Mouse (Mus musculus): ENCODE results near the gene Clasp1. TPM values are rescaled to one million over a fixed set of nuclear protein-coding genes. Genes with fewer than 3 reads are reported as not detected.

Clasp1 gene
- polyA plus RNA-seq, 1 experiment from 2014 or later, result 22.3 TPM

GRCm38 (mm10) chr1:118390266-118390660, 1.4 kb downstream of the Clasp1 start:
- no peak for ATAC-seq
- H3K27ac ChIP-seq, result peak overlapping the region; percentile 91
- peaks cover 35% of the 10 kb centered on the region for H3K4me1 ChIP-seq
- H3K36me3 ChIP-seq, result peaks cover 14% of the 10 kb centered on the region
- no peaks in the 10 kb centered on the region for H3K27me3 ChIP-seq (replicated peaks)
- no peaks in the 10 kb centered on the region for H3K9me3 ChIP-seq (replicated peaks)
- 32% methylated on average over 8 of the region's 8 CpGs for WGBS (ENCODE audit: insufficient replicate concordance)
- peak overlapping the region; percentile 85 for H3K4me2 ChIP-seq
- peak overlapping the region; percentile 97 for H3K4me3 ChIP-seq
- peak overlapping the region; percentile 95 for H3K9ac ChIP-seq

- Histone ChIP-seq H3K4me2 (peak overlapping the region; percentile 85), H3K9me3 (replicated peaks) (no peaks in the 10 kb centered on the region), H3K27ac (no peak overlapping the region), H3K4me3 (peak overlapping the region; percentile 97; the same call in 1 of the 2 replicates), H3K27me3 (replicated peaks) (no peaks in the 10 kb centered on the region), H3K9ac (0 out of 2 replicates have a peak overlapping the region, but pooled peaks have one; percentile 95), H3K4me1 (peaks cover 35% of the 10 kb centered on the region), H3K36me3 (peaks cover 20% of the 10 kb centered on the region)
- 68% methylated on average over 2 of the region's 2 CpGs for WGBS (ENCODE audit: insufficient replicate concordance)
- ATAC-seq, result no peak
Observed at GRCm38 (mm10) chr1:118390871-118391387, 2.1 kb downstream of the Clasp1 start.

- no peak for ATAC-seq
- Histone ChIP-seq H3K4me1 (peaks cover 41% of the 10 kb centered on the region), H3K27me3 (replicated peaks) (no peaks in the 10 kb centered on the region), H3K9me3 (replicated peaks) (no peaks in the 10 kb centered on the region), H3K9ac (no peak overlapping the region), H3K4me2 (no peak overlapping the region), H3K36me3 (peaks cover 29% of the 10 kb centered on the region), H3K27ac (no peak overlapping the region), H3K4me3 (no peak overlapping the region)
- WGBS (ENCODE audit: insufficient replicate concordance), result 81% methylated on average over 2 of the region's 2 CpGs
Observed at GRCm38 (mm10) chr1:118392246-118392645, 3.4 kb downstream of the Clasp1 start.

- WGBS (ENCODE audit: insufficient replicate concordance), result 79% methylated on average over 3 of the region's 3 CpGs
- Histone ChIP-seq H3K9ac (no peak overlapping the region), H3K9me3 (replicated peaks) (no peaks in the 10 kb centered on the region), H3K27me3 (replicated peaks) (no peaks in the 10 kb centered on the region), H3K4me1 (peaks cover 47% of the 10 kb centered on the region), H3K4me3 (no peak overlapping the region), H3K4me2 (no peak overlapping the region), H3K36me3 (peaks cover 33% of the 10 kb centered on the region), H3K27ac (no peak overlapping the region)
- ATAC-seq, result no peak
Observed at GRCm38 (mm10) chr1:118393916-118394315, 5.1 kb downstream of the Clasp1 start.

- Histone ChIP-seq H3K9ac (no peak overlapping the region), H3K36me3 (peaks cover 42% of the 10 kb centered on the region), H3K4me3 (no peak overlapping the region), H3K9me3 (replicated peaks) (no peaks in the 10 kb centered on the region), H3K4me2 (no peak overlapping the region), H3K27me3 (replicated peaks) (no peaks in the 10 kb centered on the region), H3K27ac (no peak overlapping the region), H3K4me1 (peaks cover 37% of the 10 kb centered on the region)
- ATAC-seq, result no peak
- WGBS (ENCODE audit: insufficient replicate concordance), result 91% methylated on average over 9 of the region's 9 CpGs
Observed at GRCm38 (mm10) chr1:118397866-118398265, 9.0 kb downstream of the Clasp1 start.

- no peak for ATAC-seq
- WGBS (ENCODE audit: insufficient replicate concordance), result 66% methylated on average over 6 of the region's 6 CpGs
- 0 out of 2 replicates have a peak overlapping the region, but pooled peaks have one; percentile 12 for H3K27ac ChIP-seq
Observed at GRCm38 (mm10) chr1:118398567-118398966, 9.7 kb downstream of the Clasp1 start.

GRCm38 (mm10) chr1:118399625-118400310, 10.9 kb downstream of the Clasp1 start:
- no peaks in the 10 kb centered on the region for H3K27me3 ChIP-seq (replicated peaks)
- no peaks in the 10 kb centered on the region for H3K9me3 ChIP-seq (replicated peaks)
- H3K4me3 ChIP-seq, result no peak overlapping the region
- H3K4me2 ChIP-seq, result no peak overlapping the region
- WGBS (ENCODE audit: insufficient replicate concordance), result 62% methylated on average over 8 of the region's 8 CpGs
- peaks cover 44% of the 10 kb centered on the region for H3K4me1 ChIP-seq
- no peak for ATAC-seq
- H3K9ac ChIP-seq, result no peak overlapping the region
- peaks cover 32% of the 10 kb centered on the region for H3K36me3 ChIP-seq
- H3K27ac ChIP-seq, result no peak overlapping the region

More at GRCm38 (mm10) chr1:118398567-118398966, 9.7 kb downstream of the Clasp1 start:
- Histone ChIP-seq H3K4me1 (peaks cover 41% of the 10 kb centered on the region), H3K4me3 (no peak overlapping the region), H3K36me3 (peaks cover 42% of the 10 kb centered on the region), H3K27me3 (replicated peaks) (no peaks in the 10 kb centered on the region), H3K9ac (no peak overlapping the region), H3K9me3 (replicated peaks) (no peaks in the 10 kb centered on the region), H3K4me2 (no peak overlapping the region)

GRCm38 (mm10) chr1:118401991-118402390, 13.1 kb downstream of the Clasp1 start:
- no peaks in the 10 kb centered on the region for H3K9me3 ChIP-seq (replicated peaks)
- no peaks in the 10 kb centered on the region for H3K27me3 ChIP-seq (replicated peaks)
- WGBS (ENCODE audit: insufficient replicate concordance), result 89% methylated on average over 4 of the region's 4 CpGs
- peaks cover 37% of the 10 kb centered on the region for H3K4me1 ChIP-seq
- no peak overlapping the region for H3K4me3 ChIP-seq
- no peak overlapping the region for H3K27ac ChIP-seq
- no peak for ATAC-seq
- H3K36me3 ChIP-seq, result peaks cover 17% of the 10 kb centered on the region
- H3K9ac ChIP-seq, result no peak overlapping the region
- no peak overlapping the region for H3K4me2 ChIP-seq

- Histone ChIP-seq H3K4me1 (peaks cover 37% of the 10 kb centered on the region), H3K36me3 (peaks cover 17% of the 10 kb centered on the region), H3K27me3 (replicated peaks) (no peaks in the 10 kb centered on the region), H3K9me3 (replicated peaks) (no peaks in the 10 kb centered on the region), H3K27ac (no peak overlapping the region), H3K4me2 (no peak overlapping the region), H3K4me3 (no peak overlapping the region), H3K9ac (no peak overlapping the region)
- no peak for ATAC-seq
- WGBS (ENCODE audit: insufficient replicate concordance), result 79% methylated on average over 8 of the region's 8 CpGs
Observed at GRCm38 (mm10) chr1:118402556-118402955, 13.7 kb downstream of the Clasp1 start.

GRCm38 (mm10) chr1:118402966-118403365, 14.1 kb downstream of the Clasp1 start:
- Histone ChIP-seq H3K9ac (no peak overlapping the region), H3K27ac (no peak overlapping the region)
- 78% methylated on average over 6 of the region's 6 CpGs for WGBS (ENCODE audit: insufficient replicate concordance)

GRCm38 (mm10) chr1:118403440-118403839, 14.6 kb downstream of the Clasp1 start:
- Histone ChIP-seq H3K36me3 (peaks cover 13% of the 10 kb centered on the region), H3K4me1 (peaks cover 30% of the 10 kb centered on the region), H3K27me3 (replicated peaks) (no peaks in the 10 kb centered on the region), H3K9me3 (replicated peaks) (no peaks in the 10 kb centered on the region), H3K4me3 (no peak overlapping the region), H3K4me2 (no peak overlapping the region), H3K9ac (no peak overlapping the region), H3K27ac (no peak overlapping the region)
- ATAC-seq, result 0 out of 2 replicates have a peak, but pooled peaks have one; percentile 43
- WGBS (ENCODE audit: insufficient replicate concordance), result 35% methylated on average over 3 of the region's 3 CpGs

More at GRCm38 (mm10) chr1:118402966-118403365, 14.1 kb downstream of the Clasp1 start:
- H3K27me3 ChIP-seq (replicated peaks), result no peaks in the 10 kb centered on the region
- H3K4me3 ChIP-seq, result no peak overlapping the region
- peaks cover 13% of the 10 kb centered on the region for H3K36me3 ChIP-seq
- ATAC-seq, result no peak
- no peaks in the 10 kb centered on the region for H3K9me3 ChIP-seq (replicated peaks)
- H3K4me1 ChIP-seq, result peaks cover 35% of the 10 kb centered on the region
- H3K4me2 ChIP-seq, result no peak overlapping the region

- no peak overlapping the region for H3K4me3 ChIP-seq
- no peaks in the 10 kb centered on the region for H3K27me3 ChIP-seq (replicated peaks)
- no peak for ATAC-seq
- no peak overlapping the region for H3K9ac ChIP-seq
- no peak overlapping the region for H3K27ac ChIP-seq
- H3K9me3 ChIP-seq (replicated peaks), result no peaks in the 10 kb centered on the region
- H3K4me1 ChIP-seq, result peaks cover 28% of the 10 kb centered on the region
- peaks cover 9% of the 10 kb centered on the region for H3K36me3 ChIP-seq
- WGBS (ENCODE audit: insufficient replicate concordance), result 81% methylated on average over 7 of the region's 7 CpGs
- no peak overlapping the region for H3K4me2 ChIP-seq
Observed at GRCm38 (mm10) chr1:118407586-118408250, 18.9 kb downstream of the Clasp1 start.
